Mouse (Mus musculus) spleen, adult 2 months (tissue): ENCODE data around the gene Olfr803. TPM values are rescaled to one million over a fixed set of nuclear protein-coding genes. Genes with fewer than 3 reads are reported as not detected.

ENCODE experiments used
- DNase-seq, 2 experiments: peaks; one replicate each; pipeline versions ENCODE4 v3.0.0 to v3.0.0-alpha.2; 2012 to 2021; ENCODE audit warnings: low spot score in 2 of 2, low read depth in 1 of 2
- H3K27ac ChIP-seq: fragments of 200-500 bp; 2 replicates; pipeline ENCODE4 v1.5.1; 2012; ENCODE audit warnings: low read length, inconsistent platforms; ENCODE audit not compliant: insufficient read depth
- H3K27me3 ChIP-seq: fragments of 200-500 bp; 2 replicates; pipeline ENCODE4 v1.6.1; 2012; ENCODE audit warnings: mild to moderate bottlenecking, moderate library complexity, low read length, inconsistent platforms; ENCODE audit not compliant: control insufficient read depth, insufficient read depth
- H3K36me3 ChIP-seq: fragments of 200-500 bp; 2 replicates; pipeline ENCODE4 v1.6.1; 2012; ENCODE audit warnings: mild to moderate bottlenecking, low read length, inconsistent platforms; ENCODE audit not compliant: control insufficient read depth, insufficient read depth
- H3K4me1 ChIP-seq: fragments of 200-500 bp; 2 replicates; pipeline ENCODE4 v1.6.1; 2011; ENCODE audit warnings: inconsistent platforms; ENCODE audit not compliant: control insufficient read depth, insufficient read depth, insufficient read length
- H3K4me3 ChIP-seq: fragments of 200-500 bp; 2 replicates; pipeline ENCODE4 v1.5.1; 2011; ENCODE audit warnings: mild to moderate bottlenecking, inconsistent platforms; ENCODE audit not compliant: insufficient read depth, insufficient read length; ENCODE audit errors: extremely low read depth
- CTCF ChIP-seq: fragments of 200-500 bp; IDR thresholded peaks from 2 replicates; pipeline ENCODE4 v1.5.1; 2011; ENCODE audit warnings: mild to moderate bottlenecking, inconsistent platforms; ENCODE audit not compliant: insufficient read depth, insufficient read length, insufficient replicate concordance; ENCODE audit errors: extremely low read depth
- POLR2A ChIP-seq: fragments of 200-500 bp; IDR thresholded peaks from 2 replicates; pipeline ENCODE4 v1.6.1; 2011; ENCODE audit warnings: low read depth, low read length, inconsistent platforms
- WGBS: fragments of 180-500 bp; shearing (Covaris S2); methylation state at CpG from one replicate; pipeline ENCODE4 v1.1.7; 2018; 5-methylcytosine and 5-hydroxymethylcytosine counted together
- polyA plus RNA-seq: library from polyadenylated mRNA; depleted of rRNA; stranded (reverse); fragments of >200 nt; gene quantifications from 2 replicates; pipeline ENCODE4 v1.2.3, GENCODE M21; 2012; rRNA removed

The Olfr803 gene
- not detected in 2 replicates for polyA plus RNA-seq

DNA sequence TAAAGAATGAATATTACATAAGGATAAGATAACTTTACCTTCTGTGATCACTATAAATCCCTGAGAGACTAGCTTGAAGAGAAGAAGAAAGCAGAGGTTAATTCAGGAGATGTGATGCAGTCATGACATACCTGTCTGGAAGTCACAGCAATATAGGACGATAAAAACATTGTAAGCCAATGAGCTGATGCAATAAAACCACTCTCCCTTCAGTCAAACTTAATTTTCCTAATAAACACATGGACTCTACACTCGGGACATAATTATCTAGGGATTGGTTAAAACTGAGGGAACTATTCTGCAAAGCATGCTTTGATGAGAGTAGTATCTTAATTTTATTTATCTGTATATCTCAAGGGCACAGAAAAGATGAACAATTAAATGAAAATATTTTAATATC lies at the start of gene Olfr803:
Gene Olfr803, minus strand, starts transcription at position 101 of the 400 bp plus-strand sequence.
- no peaks in the 10 kb centered on the region for H3K4me1 ChIP-seq
- no peaks in the 10 kb centered on the region for H3K36me3 ChIP-seq
- TF ChIP-seq CTCF, result no peak
- no peak for TF ChIP-seq POLR2A
- 82% methylated on average over 2 of the region's 2 CpGs for WGBS
- H3K4me3 ChIP-seq, result no peak within 1 kb of the TSS
- no peaks in the 10 kb centered on the region for H3K27me3 ChIP-seq
- H3K27ac ChIP-seq, result no peak within 1 kb of the TSS
- no peak for DNase-seq

DNA sequence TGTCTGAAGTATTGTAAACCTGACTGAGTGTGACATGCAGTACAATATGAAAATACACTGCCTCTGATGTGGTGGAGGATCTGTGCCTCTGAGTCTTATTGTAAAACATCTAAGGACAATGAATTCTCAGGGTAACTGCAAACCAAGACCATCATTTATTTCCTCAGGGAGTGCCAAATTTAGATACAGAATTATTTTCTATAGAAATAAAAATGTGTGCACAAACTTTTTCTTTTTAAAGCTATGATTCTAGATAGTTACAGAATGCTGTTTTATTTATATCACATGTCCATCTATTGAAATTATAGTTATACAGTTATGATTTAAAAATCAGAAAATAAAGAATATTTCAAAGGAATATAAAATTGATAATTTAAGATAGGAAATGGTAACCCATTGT lies 47.7 kb upstream of the Olfr803 start, which contains the start of gene Olfr806:
Gene Olfr806, minus strand, starts transcription at position 101 of the 400 bp plus-strand sequence.
- no peak within 1 kb of the TSS for H3K4me3 ChIP-seq
- TF ChIP-seq POLR2A (no peak), CTCF (no peak)
- H3K36me3 ChIP-seq, result no peaks in the 10 kb centered on the region
- H3K27ac ChIP-seq, result no peak within 1 kb of the TSS
- no peaks in the 10 kb centered on the region for H3K4me1 ChIP-seq
- no peak for DNase-seq
- no peaks in the 10 kb centered on the region for H3K27me3 ChIP-seq

DNA sequence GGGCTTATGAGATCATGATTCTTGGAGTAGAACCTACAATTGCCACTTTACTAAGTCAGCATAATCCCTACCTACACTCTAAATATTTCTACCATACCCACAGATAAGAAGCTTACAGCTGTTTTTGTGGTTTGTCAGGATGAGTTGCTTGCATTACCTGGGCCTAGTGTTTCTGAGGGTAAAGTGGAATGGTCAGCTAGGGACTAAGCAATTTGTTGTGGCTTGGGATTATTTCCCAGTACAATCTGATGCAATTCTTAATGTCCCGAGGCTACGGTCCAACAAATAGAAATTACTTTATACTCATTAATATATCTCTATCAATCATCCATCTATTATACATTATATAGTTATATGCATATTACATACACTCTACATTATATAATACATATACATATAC lies 35.2 kb upstream of the Olfr803 start, which contains the start of gene Olfr805:
Gene Olfr805, minus strand, starts transcription at position 101 of the 400 bp plus-strand sequence.
- Histone ChIP-seq H3K4me3 (no peak within 1 kb of the TSS), H3K36me3 (no peaks in the 10 kb centered on the region), H3K27me3 (no peaks in the 10 kb centered on the region), H3K4me1 (no peaks in the 10 kb centered on the region), H3K27ac (no peak within 1 kb of the TSS)
- TF ChIP-seq POLR2A, result no peak
- TF ChIP-seq CTCF, result no peak
- WGBS, result 93% methylated on average over 2 of the region's 2 CpGs
- no peak for DNase-seq

DNA sequence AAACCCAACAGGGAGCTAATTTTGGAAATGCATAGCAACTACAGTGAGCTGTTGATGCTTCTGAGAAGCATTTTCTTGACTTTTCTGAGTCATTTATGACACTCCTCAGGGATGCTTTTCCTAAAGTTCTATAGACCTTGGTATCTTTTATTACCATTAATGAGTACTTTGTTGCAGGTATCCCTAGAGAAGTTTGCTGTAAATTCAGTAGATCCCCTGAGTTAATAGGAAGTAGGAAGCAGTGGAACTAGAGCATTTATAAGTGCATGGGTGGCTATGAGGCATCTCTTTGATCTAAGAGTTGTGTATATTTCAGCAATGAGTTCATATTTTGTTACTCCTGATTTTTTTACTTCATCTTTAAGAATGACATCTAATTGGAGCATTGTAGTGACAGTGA lies 8.8 kb upstream of the Olfr803 start, which contains the start of gene Olfr804:
Gene Olfr804, plus strand, starts transcription at position 301 of the 400 bp plus-strand sequence.
- TF ChIP-seq POLR2A (no peak), CTCF (no peak)
- Histone ChIP-seq H3K4me3 (no peak within 1 kb of the TSS), H3K36me3 (no peaks in the 10 kb centered on the region), H3K27me3 (no peaks in the 10 kb centered on the region), H3K4me1 (no peaks in the 10 kb centered on the region), H3K27ac (no peak within 1 kb of the TSS)
- DNase-seq, result no peak

DNA sequence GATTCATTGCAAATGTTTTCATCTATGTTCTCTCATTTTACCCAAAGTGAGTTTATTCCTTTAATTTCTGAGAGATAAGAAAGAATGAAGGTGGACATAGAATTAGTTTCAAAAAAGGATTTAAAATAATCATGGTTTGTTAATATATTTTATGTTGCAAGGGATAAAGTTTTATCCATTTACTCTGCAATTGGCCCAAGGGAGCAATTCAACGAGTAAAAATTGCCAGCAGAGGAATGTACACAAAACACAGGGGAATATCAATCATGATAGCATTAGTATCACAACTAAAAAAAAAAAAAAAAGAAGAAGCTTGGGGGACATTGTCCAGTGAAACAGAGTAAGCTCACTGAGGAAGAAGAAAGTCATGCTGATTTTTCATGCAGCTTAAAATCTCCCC lies 6.0 kb downstream of the Olfr803 start, which contains the start of gene Olfr802:
Gene Olfr802, minus strand, starts transcription at position 101 of the 400 bp plus-strand sequence.
- 85% methylated on average over 1 of the region's 1 CpGs for WGBS
- DNase-seq, result no peak
- no peaks in the 10 kb centered on the region for H3K36me3 ChIP-seq
- H3K4me1 ChIP-seq, result no peaks in the 10 kb centered on the region
- H3K27ac ChIP-seq, result no peak within 1 kb of the TSS
- no peak for TF ChIP-seq POLR2A
- no peak for TF ChIP-seq CTCF
- no peaks in the 10 kb centered on the region for H3K27me3 ChIP-seq
- no peak within 1 kb of the TSS for H3K4me3 ChIP-seq

DNA sequence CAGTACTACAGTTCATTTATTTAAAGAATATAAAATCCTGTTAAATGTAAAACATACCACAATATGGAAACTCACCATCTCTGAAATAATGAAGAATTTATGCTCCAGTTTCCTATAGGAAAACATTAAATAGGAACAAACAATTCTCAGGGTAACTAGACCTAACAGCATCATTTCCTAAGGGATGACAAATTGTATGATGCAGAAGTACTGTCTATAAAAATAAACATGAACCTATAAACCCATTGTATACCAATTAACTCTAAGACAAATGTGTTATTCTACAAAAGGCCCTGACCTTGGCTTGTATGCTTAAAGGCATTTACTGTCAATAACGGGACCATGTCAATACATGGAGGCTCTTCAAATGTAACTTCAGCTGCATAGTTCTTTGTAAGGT lies 20.3 kb downstream of the Olfr803 start, which contains the start of gene Olfr801:
Gene Olfr801, minus strand, starts transcription at position 101 of the 400 bp plus-strand sequence.
- TF ChIP-seq CTCF, result no peak
- TF ChIP-seq POLR2A, result no peak
- H3K4me1 ChIP-seq, result no peaks in the 10 kb centered on the region
- no peak within 1 kb of the TSS for H3K27ac ChIP-seq
- H3K36me3 ChIP-seq, result no peaks in the 10 kb centered on the region
- no peak within 1 kb of the TSS for H3K4me3 ChIP-seq
- 83% methylated on average over 1 of the region's 1 CpGs for WGBS
- H3K27me3 ChIP-seq, result no peaks in the 10 kb centered on the region
- no peak for DNase-seq

DNA sequence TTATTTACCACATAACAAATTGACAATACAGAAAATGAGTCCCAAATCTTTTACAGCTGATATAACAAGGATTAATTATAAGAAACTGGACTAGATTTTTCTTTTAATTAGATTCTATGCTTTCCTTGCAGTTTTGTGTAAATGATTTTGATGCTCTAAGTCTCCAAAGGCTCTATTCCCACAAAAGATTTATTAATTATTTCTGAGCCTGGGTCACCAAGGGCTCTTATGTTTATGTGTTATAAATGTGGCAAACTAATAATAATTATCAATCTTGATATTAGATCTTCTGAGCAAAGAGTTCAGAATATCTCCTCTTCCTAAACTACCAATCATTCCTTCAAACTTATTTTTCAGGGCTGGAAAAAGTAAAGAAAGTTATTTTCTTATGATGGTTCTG lies 36.7 kb downstream of the Olfr803 start, which contains the start of gene Olfr800:
Gene Olfr800, plus strand, starts transcription at position 301 of the 400 bp plus-strand sequence.
- TF ChIP-seq CTCF (no peak), POLR2A (no peak)
- Histone ChIP-seq H3K4me1 (no peaks in the 10 kb centered on the region), H3K36me3 (no peaks in the 10 kb centered on the region), H3K27me3 (no peaks in the 10 kb centered on the region), H3K4me3 (no peak within 1 kb of the TSS), H3K27ac (no peak within 1 kb of the TSS)
- DNase-seq, result no peak

DNA sequence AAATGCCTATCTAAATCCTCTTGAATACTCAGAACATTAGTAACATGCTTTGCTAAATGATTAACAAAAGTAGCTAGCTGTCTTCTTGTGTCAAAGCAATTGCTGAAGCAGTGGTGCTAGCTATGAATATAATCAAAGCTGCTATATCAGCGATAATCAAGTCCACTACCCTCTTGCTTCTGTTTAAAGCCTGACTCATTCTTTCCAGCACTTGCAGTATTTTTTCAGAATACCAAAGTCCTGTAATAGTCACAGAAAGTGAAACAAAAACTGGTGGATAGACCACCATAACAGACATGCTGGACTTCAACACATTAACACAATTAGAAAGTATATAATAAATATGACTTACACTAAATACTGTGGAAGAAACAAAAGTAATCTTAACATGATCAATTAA lies 42.3 kb downstream of the Olfr803 start:
- no peaks in the 10 kb centered on the region for H3K36me3 ChIP-seq
- H3K27ac ChIP-seq, result no peak overlapping the region
- WGBS, result 79% methylated on average over 1 of the region's 1 CpGs
- no peak for TF ChIP-seq POLR2A
- TF ChIP-seq CTCF, result no peak
- no peaks in the 10 kb centered on the region for H3K27me3 ChIP-seq
- no peaks in the 10 kb centered on the region for H3K4me1 ChIP-seq
- H3K4me3 ChIP-seq, result no peak overlapping the region
- no peak for DNase-seq

Other genes with a start within 250 kb of the Olfr803 start
- gene Olfr787, start 232.4 kb downstream of the Olfr803 start, polyA plus RNA-seq, result not detected in 2 replicates
- not detected in 2 replicates for gene Olfr788, start 223.3 kb downstream of the Olfr803 start, polyA plus RNA-seq
- not detected in 2 replicates for gene Olfr789, start 209.5 kb downstream of the Olfr803 start, polyA plus RNA-seq
- gene Olfr790, start 195.8 kb downstream of the Olfr803 start, polyA plus RNA-seq, result not detected in 2 replicates
- not detected in 2 replicates for gene Olfr791, start 172.5 kb downstream of the Olfr803 start, polyA plus RNA-seq
- not detected in 2 replicates for gene Olfr792, start 155.1 kb downstream of the Olfr803 start, polyA plus RNA-seq
- gene Olfr794, start 126.6 kb downstream of the Olfr803 start, polyA plus RNA-seq, result not detected in 2 replicates
- not detected in 2 replicates for gene Olfr796, start 81.7 kb downstream of the Olfr803 start, polyA plus RNA-seq
- not detected in 2 replicates for gene Olfr798, start 66.4 kb downstream of the Olfr803 start, polyA plus RNA-seq
- not detected in 2 replicates for gene Olfr799, start 56.8 kb downstream of the Olfr803 start, polyA plus RNA-seq
- gene Olfr800, start 36.6 kb downstream of the Olfr803 start, polyA plus RNA-seq, result not detected in 2 replicates
- gene Olfr801, start 20.4 kb downstream of the Olfr803 start, polyA plus RNA-seq, result not detected in 2 replicates
- not detected in 2 replicates for gene Olfr802, start 6.1 kb downstream of the Olfr803 start, polyA plus RNA-seq
- gene Olfr804, start 8.9 kb upstream of the Olfr803 start, polyA plus RNA-seq, result not detected in 2 replicates
- gene Olfr805, start 35.1 kb upstream of the Olfr803 start, polyA plus RNA-seq, result not detected in 2 replicates
- gene Olfr806, start 47.6 kb upstream of the Olfr803 start, polyA plus RNA-seq, result not detected in 2 replicates
- gene Olfr807, start 63.5 kb upstream of the Olfr803 start, polyA plus RNA-seq, result not detected in 2 replicates
- gene Olfr808, start 71.2 kb upstream of the Olfr803 start, polyA plus RNA-seq, result not detected in 2 replicates
- gene Olfr809, start 80.4 kb upstream of the Olfr803 start, polyA plus RNA-seq, result not detected in 2 replicates
- gene Olfr810, start 100.6 kb upstream of the Olfr803 start, polyA plus RNA-seq, result not detected in 2 replicates
- gene Olfr811, start 110.1 kb upstream of the Olfr803 start, polyA plus RNA-seq, result not detected in 2 replicates
- not detected in 2 replicates for gene Olfr812, start 151.8 kb upstream of the Olfr803 start, polyA plus RNA-seq
- gene Olfr813, start 161.1 kb upstream of the Olfr803 start, polyA plus RNA-seq, result not detected in 2 replicates
- gene Olfr814, start 185.6 kb upstream of the Olfr803 start, polyA plus RNA-seq, result not detected in 2 replicates
- not detected in 2 replicates for gene Olfr815, start 211.6 kb upstream of the Olfr803 start, polyA plus RNA-seq
- not detected in 2 replicates for gene Olfr816, start 221.3 kb upstream of the Olfr803 start, polyA plus RNA-seq